Mouse (Mus musculus): ENCODE results near the gene Shroom2.
"Not testable (repeated sequence)": the region's sequence is repeated elsewhere in the genome, so short reads cannot be mapped to it uniquely, and the experiment has no call there.

Gene Shroom2

DNA sequence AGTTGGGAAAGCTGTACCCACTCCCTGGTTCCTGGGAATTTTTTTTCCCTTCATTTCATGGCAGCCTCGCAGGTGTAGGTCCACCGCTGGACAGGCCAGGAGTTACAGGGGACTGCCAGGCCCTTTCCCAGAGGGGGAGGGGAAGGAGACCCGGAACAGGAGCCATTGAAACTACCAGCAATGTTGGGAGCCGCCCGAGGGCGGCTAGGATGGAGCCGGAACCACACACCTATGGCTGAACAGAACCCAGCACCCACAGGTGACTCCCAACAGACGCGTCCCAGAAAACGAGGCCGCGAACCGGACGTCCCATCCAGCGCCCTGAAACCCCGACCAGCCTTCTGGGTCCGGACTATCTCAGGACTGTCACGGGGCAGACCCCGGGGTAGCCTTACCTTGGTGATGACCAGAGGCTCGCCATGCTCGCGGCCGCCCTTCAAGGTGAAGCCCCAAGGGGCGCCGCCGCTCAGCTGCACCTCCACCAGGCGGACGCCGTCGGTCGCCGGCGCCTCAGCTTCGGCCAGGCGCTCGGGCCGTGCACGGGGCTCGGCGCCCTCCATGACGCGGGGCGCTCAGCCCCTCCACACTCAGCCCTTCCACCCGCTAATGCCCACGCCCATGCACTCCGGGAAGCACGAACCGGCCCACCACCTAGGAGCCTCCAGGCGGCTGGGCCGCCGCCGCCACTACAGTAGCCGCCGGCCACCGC lies at the start of gene Shroom2:
Shroom2 (minus strand) TSS at position 575 of the 709 bp plus-strand sequence.
- DNase-seq (ENCODE audit: low read depth, low spot score) = no peak

DNA sequence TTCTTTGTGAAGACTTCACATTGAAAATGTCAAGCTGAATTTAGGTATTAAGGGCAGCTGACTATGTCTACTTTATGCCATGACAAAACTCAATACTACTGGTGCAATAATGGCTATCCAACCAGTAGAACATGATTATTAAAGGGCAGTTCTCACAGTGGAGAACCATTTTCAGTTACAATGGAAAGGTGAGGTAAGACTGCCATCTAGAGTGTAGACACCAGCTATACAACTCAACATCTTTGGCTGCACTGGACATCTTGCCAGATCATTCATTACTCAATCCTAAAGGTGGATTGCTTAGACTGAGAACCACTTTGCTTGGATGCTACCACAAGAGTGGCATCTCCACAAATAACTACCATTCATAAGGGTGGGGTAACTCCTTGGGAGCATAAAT lies 49.7 kb upstream of the Shroom2 start:
- DNase-seq (ENCODE audit: low read depth, low spot score) = peak; percentile 30

DNA sequence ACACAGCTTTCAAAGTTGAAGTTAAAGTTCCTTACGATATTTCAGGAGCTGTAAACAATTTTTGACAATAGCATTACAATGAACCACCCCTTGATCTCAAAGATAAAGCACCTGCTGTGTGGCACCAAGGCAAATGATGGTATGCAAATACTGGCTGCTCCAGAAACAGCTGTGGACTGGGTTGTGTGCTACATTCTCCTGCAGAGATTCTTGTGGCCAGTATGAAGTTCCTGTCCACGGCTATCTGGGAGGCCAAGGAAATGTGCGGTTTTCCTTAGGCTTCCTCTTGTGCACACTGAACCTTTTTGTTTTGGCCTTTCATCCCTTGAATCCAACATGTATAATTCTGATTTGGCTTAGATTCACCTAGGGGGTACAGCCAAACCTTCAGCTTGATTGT lies 44.1 kb upstream of the Shroom2 start:
- DNase-seq (ENCODE audit: low read depth, low spot score) = no peak

DNA sequence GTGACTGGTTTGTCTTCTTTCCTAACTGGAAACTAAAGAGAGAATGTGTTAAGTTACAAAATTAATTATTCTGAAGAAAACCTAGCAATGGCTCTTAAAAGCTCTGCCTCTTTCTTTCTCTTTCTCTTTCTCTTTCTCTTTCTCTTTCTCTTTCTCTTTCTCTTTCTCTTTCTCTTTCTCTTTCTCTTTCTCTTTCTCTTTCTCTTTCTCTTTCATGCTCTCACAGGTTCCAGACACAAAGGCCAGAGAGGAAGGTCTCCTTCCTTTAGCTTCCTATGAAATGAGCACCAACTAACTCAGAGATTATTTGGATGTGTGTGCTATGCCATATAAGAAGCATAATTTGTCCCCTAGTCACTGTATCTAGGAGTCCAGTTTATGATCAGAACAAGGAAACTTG lies 36.1 kb upstream of the Shroom2 start:
- no peak for DNase-seq (ENCODE audit: low read depth, low spot score)

DNA sequence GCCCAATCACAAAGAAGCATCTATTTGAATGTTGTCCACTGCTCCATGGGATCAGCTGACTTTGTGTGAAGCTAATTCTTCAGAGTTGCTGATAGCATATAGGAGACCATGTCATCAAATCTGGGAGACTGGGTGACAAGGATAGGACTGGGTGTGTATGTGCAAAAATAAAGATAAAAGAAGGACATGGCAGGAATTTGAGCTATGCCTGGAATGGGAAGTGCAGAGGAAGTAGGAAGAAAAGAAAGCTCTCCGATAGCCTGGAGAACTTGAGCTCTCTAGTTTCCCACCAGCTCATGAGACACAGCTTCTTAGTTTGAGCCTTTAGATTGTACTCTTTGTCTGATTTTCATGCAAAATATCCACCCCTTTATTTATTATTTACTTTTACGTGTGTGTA lies 19.3 kb upstream of the Shroom2 start:
- DNase-seq (ENCODE audit: low read depth, low spot score) = no peak

DNA sequence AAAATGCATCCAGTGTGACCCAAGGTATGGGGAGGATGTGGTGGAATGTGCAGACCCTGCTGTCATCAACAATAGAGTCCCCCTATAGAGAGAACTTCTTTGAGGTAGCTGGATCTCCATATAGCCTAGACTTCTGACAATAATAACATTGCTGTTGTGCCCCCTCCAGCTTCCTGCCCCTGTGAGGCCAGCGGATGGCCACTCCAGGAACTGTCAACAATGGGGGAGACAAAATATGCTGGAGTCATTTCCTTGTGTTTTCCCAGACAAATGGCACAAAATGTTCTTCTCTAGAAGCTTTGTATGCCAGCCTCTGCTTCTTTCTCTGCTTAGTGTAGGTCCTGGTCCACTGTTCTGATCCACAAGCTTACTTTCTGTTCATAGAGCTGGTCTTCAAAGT lies 18.9 kb upstream of the Shroom2 start:
- DNase-seq (ENCODE audit: low read depth, low spot score) = no peak

DNA sequence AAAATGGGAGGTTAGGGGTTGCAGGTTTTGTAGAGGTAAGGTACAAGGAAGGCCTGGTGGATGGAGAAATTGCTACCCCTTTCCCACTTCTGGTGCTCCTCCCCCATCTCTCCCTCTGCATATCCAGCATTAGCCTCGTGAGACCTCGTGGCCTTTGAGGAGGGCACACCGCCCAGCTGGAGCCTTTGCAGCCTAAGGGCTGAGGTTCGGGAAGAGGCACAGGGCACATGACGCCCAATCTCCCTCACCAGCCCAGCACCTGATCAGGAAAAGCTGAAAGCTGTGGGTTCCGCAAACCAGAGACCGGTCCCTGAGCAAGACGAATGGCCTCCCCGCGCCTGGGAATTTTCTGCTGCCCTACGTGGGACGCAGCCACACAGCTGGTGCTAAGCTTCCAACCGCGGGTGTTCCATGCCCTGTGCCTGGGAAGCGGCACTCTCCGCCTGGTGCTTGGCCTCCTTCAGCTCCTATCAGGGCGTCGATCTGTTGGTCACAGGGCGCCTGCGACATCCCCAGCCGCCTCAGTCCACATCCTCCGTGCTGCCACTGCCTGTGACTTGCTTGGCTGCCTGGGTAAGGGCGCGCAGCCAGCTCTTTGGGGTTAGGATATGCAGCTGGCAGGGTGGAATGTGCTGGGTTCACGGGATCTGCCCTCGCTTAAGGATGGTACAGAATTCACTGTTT lies 12.6 kb upstream of the Shroom2 start, which contains the start of gene Gpr143:
Gpr143 (plus strand) TSS at position 202 of the 684 bp plus-strand sequence.
- DNase-seq (ENCODE audit: low read depth, low spot score) = peak; percentile 8

DNA sequence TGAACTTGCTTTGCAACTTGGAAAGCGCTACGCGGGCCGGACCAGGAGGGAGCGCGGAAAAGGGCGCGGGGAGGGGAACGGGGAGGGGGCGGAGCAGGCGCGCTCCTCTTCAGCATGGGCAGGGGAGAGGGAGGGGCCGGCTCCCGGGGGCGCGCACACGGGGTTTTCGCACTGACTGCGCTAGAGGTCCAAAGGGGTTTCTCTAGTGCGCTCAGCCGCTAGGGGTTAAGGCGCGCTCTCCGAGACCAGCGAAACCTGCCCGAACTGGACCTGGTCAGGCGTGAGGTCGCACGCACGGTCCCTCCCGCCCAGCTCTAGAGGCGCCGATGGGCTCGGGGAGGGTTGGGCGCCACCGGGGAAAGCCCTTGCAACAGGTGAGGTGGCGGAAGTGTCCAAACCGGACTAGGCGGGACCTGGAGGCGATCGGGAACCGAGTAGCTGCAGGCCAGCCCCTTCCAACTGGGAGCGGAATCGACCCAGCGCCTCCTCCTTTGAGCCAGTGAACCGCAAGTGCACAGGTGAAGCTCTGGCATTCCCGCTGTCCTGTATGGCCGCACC lies 414 bp upstream of the Shroom2 start:
- DNase-seq (ENCODE audit: low read depth, low spot score) = peak; percentile 9

DNA sequence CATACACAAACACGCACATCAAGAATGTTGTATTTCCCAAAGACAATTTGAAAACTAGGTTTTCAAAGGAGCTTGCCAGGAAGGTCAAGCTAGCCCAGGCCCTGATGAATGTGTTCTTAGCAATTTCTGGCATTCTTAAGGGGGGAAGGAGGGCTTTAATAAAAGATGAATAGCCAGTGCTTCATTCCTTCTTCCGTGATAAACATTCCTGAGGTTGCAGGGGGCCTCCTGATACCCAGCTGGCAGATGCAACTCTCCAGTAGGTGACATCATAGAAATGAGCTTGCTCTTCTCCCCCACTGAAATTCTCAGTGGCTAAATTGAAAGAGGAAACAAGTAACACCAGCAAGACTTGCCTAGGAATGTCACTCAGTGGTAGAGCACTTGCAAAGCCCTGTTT lies 5.1 kb downstream of the Shroom2 start:
- no peak for DNase-seq (ENCODE audit: low read depth, low spot score)

DNA sequence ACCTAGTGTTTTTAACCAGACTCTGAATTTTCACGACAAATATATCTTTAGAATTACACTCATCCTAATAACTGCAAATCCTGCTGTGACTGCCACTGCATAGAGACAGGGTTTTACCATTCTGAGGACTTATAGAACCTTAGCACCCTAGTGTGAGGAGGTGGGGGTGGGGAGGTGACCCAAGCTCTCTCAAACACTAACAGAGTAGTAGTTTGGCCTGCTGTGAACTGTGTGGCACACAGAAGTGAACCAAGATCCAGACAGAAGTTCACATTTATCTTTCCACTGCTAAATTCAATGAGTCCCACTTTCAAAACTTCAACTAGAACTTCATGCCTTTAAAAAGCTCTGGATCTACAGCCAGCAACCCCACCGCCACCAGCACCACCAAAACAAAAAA lies 6.4 kb downstream of the Shroom2 start:
- no peak for DNase-seq (ENCODE audit: low read depth, low spot score)

DNA sequence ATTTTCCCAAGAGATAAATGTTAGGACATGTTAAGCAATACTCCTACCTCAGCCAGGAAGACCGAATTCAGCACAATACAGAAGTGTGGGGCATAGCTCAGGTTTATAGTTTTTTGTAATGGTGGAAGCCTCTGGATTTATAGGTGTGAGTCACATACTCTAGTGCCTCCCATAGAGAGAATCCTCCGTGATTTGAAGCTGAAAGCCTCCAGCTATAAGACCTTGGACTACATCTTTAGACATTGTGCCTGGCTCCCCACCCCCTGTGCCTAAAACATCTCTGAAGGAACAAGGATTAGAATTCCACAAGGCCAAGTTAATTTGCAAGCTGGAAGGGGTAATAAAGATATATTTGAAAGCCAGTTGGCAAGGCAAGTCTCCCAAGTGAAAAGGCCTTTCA lies 6.8 kb downstream of the Shroom2 start:
- no peak for DNase-seq (ENCODE audit: low read depth, low spot score)

DNA sequence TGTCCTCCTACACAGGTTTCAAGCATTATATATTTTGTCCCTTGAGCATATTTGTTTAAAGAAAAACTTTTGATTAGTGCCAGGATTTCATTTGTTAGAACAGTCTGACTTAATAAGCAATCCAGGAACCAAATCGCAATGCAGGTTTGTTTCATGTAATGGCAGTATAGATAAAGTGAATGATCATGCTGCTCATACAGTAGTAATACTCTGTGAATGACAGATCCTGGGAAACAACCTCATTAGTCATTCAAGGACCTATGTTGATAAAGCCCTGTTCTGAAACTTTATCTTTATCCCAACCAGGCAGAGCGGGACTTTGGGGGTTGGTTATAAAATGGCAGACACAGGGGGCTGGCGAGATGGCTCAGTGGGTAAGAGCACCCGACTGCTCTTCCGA lies 13.0 kb downstream of the Shroom2 start:
- no peak for DNase-seq (ENCODE audit: low read depth, low spot score)

DNA sequence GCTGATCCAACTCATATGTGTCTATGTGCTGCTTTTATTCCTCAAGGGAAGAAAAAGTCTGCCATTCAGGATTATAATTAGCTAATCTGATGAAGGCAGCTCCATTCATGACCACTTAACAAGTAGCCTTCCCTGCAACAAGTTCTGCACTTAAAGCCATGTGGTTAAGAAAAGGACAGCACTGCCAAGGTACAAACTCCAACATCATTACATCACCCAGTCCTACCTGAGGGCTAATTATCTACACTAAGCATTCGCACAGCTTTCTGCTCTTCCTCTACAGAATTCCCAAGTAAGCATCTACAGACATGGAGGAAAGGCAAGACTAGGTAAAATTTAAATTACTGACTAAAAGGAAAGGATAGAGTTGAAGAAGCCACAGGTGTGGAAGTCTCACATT lies 13.4 kb downstream of the Shroom2 start:
- no peak for DNase-seq (ENCODE audit: low read depth, low spot score)

DNA sequence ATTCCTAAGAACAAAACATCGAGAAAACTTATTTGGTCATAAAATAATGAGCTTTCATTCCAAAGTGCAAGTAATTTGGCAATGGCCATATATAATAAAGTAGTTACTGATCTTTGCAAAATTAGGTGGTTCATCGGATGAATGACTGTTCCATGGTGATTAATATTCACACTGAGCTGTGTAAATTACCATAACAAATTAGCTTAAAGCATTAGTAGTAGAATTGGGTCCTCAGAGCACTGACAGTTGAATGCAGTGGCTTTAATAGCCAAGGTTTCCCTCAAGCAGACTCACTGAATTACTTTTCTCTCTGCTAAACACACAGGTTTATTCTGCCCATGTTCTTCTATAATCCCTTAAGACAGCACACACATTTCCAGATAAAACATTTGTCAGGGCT lies 23.3 kb downstream of the Shroom2 start:
- no peak for DNase-seq (ENCODE audit: low read depth, low spot score)

DNA sequence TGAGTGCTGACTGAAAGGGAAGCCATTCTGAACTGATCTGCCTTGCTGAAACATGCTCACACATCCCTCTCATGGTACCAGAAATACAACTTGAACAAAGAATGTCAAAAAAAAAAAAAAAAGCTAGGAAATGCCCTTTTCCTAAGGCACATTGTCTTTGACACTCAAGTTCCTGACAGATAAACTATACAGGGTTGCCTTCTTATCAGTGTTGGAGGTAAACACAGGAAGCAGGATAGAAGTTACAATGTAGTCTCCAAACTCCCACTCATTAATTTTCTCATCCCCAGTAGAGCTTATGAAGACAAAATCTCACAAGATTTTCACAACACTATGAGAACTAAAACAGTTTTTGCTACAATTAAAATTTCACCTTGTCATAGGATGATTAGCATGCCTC lies 25.6 kb downstream of the Shroom2 start:
- no peak for DNase-seq (ENCODE audit: low read depth, low spot score)

DNA sequence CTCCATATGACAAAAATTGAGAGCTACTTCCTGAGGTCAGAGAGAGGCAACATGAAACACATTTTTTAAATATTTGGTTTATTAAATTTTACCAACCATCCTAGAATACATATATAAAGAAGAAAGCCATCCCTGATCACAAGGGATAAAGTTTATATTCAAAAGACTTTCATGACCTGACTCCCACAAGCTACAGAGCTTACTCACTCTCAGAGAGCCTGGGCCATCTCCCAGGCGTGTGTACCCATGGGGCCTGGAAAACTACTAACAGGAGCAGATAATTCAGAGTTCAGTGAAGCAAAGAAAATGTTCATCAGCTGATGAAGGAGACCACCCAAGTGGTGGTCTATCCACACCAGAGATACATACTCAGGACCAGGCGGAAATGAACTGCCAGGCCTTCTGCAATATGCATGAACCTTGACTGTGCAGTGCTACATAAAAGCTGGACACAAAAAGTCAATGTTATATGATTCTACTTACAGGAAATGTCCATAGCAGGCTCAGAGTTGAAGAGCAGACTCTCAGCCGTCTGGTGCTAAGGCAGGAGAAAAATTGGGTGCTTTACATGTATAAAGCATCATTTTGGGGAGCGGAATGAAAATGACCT lies 30.4 kb downstream of the Shroom2 start:
- DNase-seq (ENCODE audit: low read depth, low spot score) = no peak

DNA sequence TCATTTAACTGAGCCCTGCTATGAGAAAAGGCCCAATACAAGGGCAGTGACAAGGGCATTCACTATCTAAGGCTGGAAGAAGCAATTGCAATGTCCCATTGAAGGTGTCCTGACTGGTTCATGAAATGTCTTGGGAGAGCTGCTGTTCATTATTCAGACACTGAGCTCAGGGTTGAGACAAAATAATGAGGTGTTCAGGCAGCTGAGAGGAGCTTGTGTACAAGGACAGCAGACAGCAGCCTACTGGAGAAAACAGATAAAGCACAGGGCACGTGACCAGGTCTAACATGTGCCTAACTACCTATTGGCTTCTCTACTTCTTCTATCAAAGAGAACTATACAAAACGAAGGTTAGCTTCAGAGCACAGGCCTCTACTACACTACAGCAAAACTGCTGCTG lies 31.1 kb downstream of the Shroom2 start:
- DNase-seq (ENCODE audit: low read depth, low spot score) = no peak

DNA sequence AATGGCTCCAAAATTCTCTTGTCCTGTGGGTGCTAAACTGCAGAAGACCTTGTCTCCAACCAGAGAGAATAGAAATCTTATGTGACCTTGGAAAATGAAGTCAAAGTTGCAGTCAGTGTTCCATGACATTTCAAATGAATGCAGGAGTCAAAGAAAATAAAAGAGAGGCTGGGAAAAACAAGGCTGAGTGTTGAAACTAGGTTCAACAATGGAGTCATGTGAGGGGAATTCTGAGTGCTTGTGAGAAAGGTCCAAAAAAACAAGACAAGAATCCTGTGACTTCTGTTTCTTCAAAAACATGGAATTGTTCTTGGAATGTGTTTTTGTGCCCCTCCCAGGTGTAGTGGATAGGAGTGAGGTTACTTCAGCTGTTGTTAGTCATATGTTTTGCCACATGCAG lies 34.0 kb downstream of the Shroom2 start:
- no peak for DNase-seq (ENCODE audit: low read depth, low spot score)

DNA sequence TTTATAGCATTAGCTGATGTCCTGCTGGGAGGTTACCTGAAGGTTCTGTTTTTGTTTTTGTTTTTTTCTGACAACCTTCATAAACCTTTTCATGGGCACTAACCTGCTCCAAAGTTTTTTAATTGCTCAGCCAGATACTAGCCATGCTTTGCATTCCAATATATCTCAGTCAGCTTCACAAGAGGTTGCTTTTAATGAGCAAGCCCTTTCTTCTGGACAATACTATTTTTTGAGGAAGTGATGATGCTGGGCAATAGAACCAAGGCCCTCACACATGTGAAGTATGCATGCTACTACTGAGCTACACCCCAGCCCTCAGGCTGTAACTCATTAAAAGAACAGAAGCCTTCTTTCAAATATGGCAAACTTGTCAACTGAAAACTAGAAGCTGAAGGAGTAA lies 52.6 kb downstream of the Shroom2 start:
- no peak for DNase-seq (ENCODE audit: low read depth, low spot score)

DNA sequence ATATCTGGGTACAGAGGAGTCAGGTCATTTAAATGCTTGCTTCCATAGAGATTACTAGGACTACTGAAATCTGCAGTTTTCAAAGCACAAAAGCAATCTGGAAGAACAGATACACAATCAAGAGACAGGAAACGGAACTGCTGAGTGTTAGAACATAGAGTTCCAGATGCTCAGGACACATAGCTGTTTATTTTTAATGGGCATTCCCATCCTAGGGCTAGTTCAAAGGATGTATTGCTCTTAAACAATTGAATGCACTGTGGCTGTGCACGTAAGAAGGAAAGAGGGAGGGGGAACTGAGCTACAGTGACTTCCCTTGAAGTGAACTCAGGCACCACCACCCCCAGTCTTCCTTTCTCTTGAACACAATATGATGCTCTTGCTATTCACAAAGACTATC lies 58.5 kb downstream of the Shroom2 start:
- not testable (repeated sequence) for DNase-seq (ENCODE audit: low read depth, low spot score)

DNA sequence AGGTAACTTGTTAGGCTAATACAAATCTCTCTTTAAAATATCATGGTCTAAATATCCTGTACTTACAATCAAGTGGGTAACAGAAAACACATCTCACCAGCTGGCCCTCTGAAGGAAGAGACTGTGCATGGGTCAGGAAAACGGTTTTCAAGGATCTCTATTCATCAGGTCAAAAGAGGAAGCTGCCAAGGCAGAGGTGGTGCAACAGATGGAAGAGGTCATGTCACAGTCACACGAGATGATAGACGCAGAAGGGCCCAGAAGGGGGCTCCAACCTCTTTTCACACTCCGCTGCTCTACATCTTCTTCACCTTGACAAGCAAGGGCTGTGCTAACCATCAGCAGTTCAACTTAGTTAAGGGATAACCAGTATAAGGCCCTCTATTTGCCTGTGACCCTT lies 60.9 kb downstream of the Shroom2 start:
- no peak for DNase-seq (ENCODE audit: low read depth, low spot score)

DNA sequence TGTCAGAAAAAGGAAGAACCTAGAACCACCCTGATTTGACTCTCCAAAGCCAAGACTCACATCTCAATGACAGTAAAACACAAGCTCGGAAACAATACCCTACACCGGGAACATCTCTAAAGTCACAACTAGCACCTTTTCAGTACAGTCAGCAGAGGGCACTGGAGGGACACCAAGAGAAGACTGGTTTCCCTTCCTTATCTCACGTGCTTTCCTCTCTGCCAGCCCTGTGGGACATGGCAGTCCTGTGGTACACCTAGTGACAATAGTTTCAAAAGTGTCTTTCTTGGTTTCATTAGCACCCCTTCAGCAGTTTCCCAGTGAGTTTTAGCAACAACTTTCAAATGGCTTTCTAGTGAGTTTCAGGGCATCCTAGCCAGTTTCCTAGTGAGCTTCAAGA lies 63.9 kb downstream of the Shroom2 start:
- DNase-seq (ENCODE audit: low read depth, low spot score) = peak; percentile 54

DNA sequence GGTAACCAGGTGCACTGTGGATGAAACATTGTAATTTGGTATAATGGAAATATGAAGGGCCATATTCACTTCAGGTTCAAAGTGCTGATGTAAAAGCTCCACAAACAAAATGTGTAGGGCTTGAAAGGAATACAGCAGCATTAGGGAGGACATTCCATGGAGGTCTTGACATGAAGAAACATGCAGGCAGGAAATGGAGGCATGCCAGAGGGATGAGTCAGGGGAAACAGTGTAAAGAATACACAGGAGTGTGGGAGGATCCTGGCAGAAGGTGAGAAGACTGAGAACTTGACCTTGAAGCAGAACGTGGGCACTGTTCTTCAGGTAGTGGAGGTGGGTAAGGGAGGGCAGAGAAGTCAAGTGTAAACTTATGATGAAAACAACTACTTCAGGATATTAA lies 65.6 kb downstream of the Shroom2 start:
- no peak for DNase-seq (ENCODE audit: low read depth, low spot score)
